Mouse (Mus musculus) ES-Bruce4 (cell line): ENCODE measurements around the gene Gm17334.

Source experiments
- EP300 ChIP-seq: IDR thresholded peaks from 2 replicates; pipeline ENCODE4 v1.6.1; 2011; ENCODE audit warnings: low read depth, low read length; ENCODE audit not compliant: insufficient read depth
- POLR2A ChIP-seq: IDR thresholded peaks from one replicate; pipeline ENCODE4 v1.8.1; 2011; ENCODE audit warnings: low read length; ENCODE audit not compliant: insufficient read depth

- no peak for TF ChIP-seq POLR2A
- no peak for TF ChIP-seq EP300
Measured at GRCm38 (mm10) chr11:53763496-53764140, 9.4 kb downstream of the Gm17334 start.
